Mouse (Mus musculus) neural tube, embryonic 12.5 days (tissue): Measurements from ENCODE around the gene Iglon5. TPM values are rescaled to one million over a fixed set of nuclear protein-coding genes. Genes with fewer than 3 reads are reported as not detected.

Experiments used
- ATAC-seq: fragments of 200-750 bp; cut with Nextera tagmentation; 2 replicates; pipeline ENCODE4 v1.8.0; 2017; ENCODE audit warnings: low read depth, mild to moderate bottlenecking, moderate TSS enrichment, moderate library complexity; ENCODE audit not compliant: low FRiP score
- H3K27ac ChIP-seq: fragments of 300-500 bp; sonication (generic); 2 replicates; pipeline ENCODE4 v1.5.1; 2016
- H3K27me3 ChIP-seq: fragments of 300-500 bp; sonication (generic); replicated peaks from 2 replicates; pipeline ENCODE4 v1.6.1; 2016; ENCODE audit warnings: mild to moderate bottlenecking
- H3K36me3 ChIP-seq: fragments of 300-500 bp; sonication (generic); 2 replicates; pipeline ENCODE4 v1.6.1; 2016; ENCODE audit warnings: mild to moderate bottlenecking
- H3K4me1 ChIP-seq: fragments of 300-500 bp; sonication (generic); 2 replicates; pipeline ENCODE4 v1.6.1; 2016
- H3K4me2 ChIP-seq: fragments of 300-500 bp; sonication (generic); replicated peaks from 2 replicates; pipeline ENCODE4 v1.6.1; 2016; ENCODE audit warnings: mild to moderate bottlenecking
- H3K4me3 ChIP-seq: fragments of 300-500 bp; sonication (generic); 2 replicates; pipeline ENCODE4 v1.5.1; 2016
- H3K9ac ChIP-seq: fragments of 300-500 bp; sonication (generic); 2 replicates; pipeline ENCODE4 v1.6.1; 2016; ENCODE audit warnings: mild to moderate bottlenecking
- H3K9me3 ChIP-seq: fragments of 300-500 bp; sonication (generic); 2 replicates; pipeline ENCODE4 v1.6.1; 2016; ENCODE audit warnings: mild to moderate bottlenecking
- WGBS: fragments of 180-500 bp; shearing (Covaris S2); methylation state at CpG from one replicate; pipeline ENCODE4 v1.1.7; 2016; 5-methylcytosine and 5-hydroxymethylcytosine counted together
- polyA plus RNA-seq: library from polyadenylated mRNA; unstranded; fragments of >200 nt; fragmentation: Nextera tagmentation; extraction: Ambion mirVana; gene quantifications from 2 replicates; pipeline ENCODE4 v1.2.1, GENCODE M21; 2016

The Iglon5 gene
- polyA plus RNA-seq, 1 experiment from 2014 or later = 4.0 TPM

GRCm38 (mm10) chr7:43463976-43464375 lies 25.9 kb downstream of the Iglon5 start:
- Histone ChIP-seq H3K9me3 (no peaks in the 10 kb centered on the region), H3K4me3 (no peak overlapping the region), H3K9ac (no peak overlapping the region), H3K4me2 (no peak overlapping the region), H3K27ac (no peak overlapping the region), H3K27me3 (peaks cover 27% of the 10 kb centered on the region), H3K36me3 (no peaks in the 10 kb centered on the region), H3K4me1 (peaks cover 12% of the 10 kb centered on the region; the same call in 1 of the 2 replicates)
- WGBS = 80% methylated on average over 7 of the region's 7 CpGs
- ATAC-seq = no peak

- Histone ChIP-seq H3K4me1 (peaks cover 12% of the 10 kb centered on the region; the same call in 1 of the 2 replicates), H3K4me3 (no peak within 1 kb of the TSS), H3K9me3 (no peaks in the 10 kb centered on the region), H3K27me3 (peaks cover 27% of the 10 kb centered on the region), H3K36me3 (no peaks in the 10 kb centered on the region; the same call in 1 of the 2 replicates), H3K27ac (no peak within 1 kb of the TSS), H3K9ac (no peak within 1 kb of the TSS), H3K4me2 (no peak within 1 kb of the TSS)
- WGBS = 72% methylated on average over 4 of the region's 4 CpGs
- ATAC-seq = no peak
Measured at GRCm38 (mm10) chr7:43462851-43463250, 27.0 kb downstream of the Iglon5 start, which contains the start of gene Vsig10l. Vsig10l (plus strand) TSS chr7:43463151.

- Histone ChIP-seq H3K9ac (no peak overlapping the region), H3K27me3 (no peaks in the 10 kb centered on the region), H3K27ac (no peak overlapping the region), H3K36me3 (peaks cover 51% of the 10 kb centered on the region), H3K9me3 (no peaks in the 10 kb centered on the region), H3K4me3 (no peak overlapping the region), H3K4me1 (no peaks in the 10 kb centered on the region), H3K4me2 (no peak overlapping the region)
- no peak for ATAC-seq
- 92% methylated on average over 6 of the region's 6 CpGs for WGBS
Measured at GRCm38 (mm10) chr7:43454371-43454770, 35.5 kb downstream of the Iglon5 start.

- no peak for ATAC-seq
- no peak overlapping the region for H3K4me3 ChIP-seq
- no peaks in the 10 kb centered on the region for H3K27me3 ChIP-seq
- no peaks in the 10 kb centered on the region for H3K9me3 ChIP-seq
- peaks cover 51% of the 10 kb centered on the region for H3K36me3 ChIP-seq
- H3K4me1 ChIP-seq = no peaks in the 10 kb centered on the region
- H3K4me2 ChIP-seq = no peak overlapping the region
- 92% methylated on average over 14 of the region's 14 CpGs for WGBS
- no peak overlapping the region for H3K9ac ChIP-seq
- no peak overlapping the region for H3K27ac ChIP-seq
Measured at GRCm38 (mm10) chr7:43453599-43454355, 36.1 kb downstream of the Iglon5 start.

- Histone ChIP-seq H3K36me3 (peaks cover 49% of the 10 kb centered on the region), H3K9me3 (no peaks in the 10 kb centered on the region), H3K4me1 (no peaks in the 10 kb centered on the region), H3K4me3 (no peak overlapping the region), H3K27me3 (no peaks in the 10 kb centered on the region), H3K9ac (no peak overlapping the region), H3K4me2 (no peak overlapping the region), H3K27ac (no peak overlapping the region)
- WGBS = 50% methylated on average over 4 of the region's 4 CpGs
- ATAC-seq = no peak
Measured at GRCm38 (mm10) chr7:43452609-43453008, 37.3 kb downstream of the Iglon5 start.

GRCm38 (mm10) chr7:43451726-43452125 lies 38.1 kb downstream of the Iglon5 start:
- no peaks in the 10 kb centered on the region for H3K27me3 ChIP-seq
- H3K4me3 ChIP-seq = no peak overlapping the region
- peaks cover 40% of the 10 kb centered on the region for H3K36me3 ChIP-seq
- WGBS = 97% methylated on average over 11 of the region's 11 CpGs
- H3K4me1 ChIP-seq = no peaks in the 10 kb centered on the region
- H3K4me2 ChIP-seq = no peak overlapping the region
- H3K27ac ChIP-seq = no peak overlapping the region
- no peak for ATAC-seq
- no peaks in the 10 kb centered on the region for H3K9me3 ChIP-seq
- no peak overlapping the region for H3K9ac ChIP-seq

GRCm38 (mm10) chr7:43449811-43450210 lies 40.1 kb downstream of the Iglon5 start:
- Histone ChIP-seq H3K9me3 (no peaks in the 10 kb centered on the region), H3K36me3 (peaks cover 24% of the 10 kb centered on the region), H3K4me3 (no peak overlapping the region), H3K27ac (no peak overlapping the region), H3K9ac (no peak overlapping the region), H3K4me2 (no peak overlapping the region), H3K27me3 (no peaks in the 10 kb centered on the region), H3K4me1 (peaks cover 3% of the 10 kb centered on the region; the same call in 1 of the 2 replicates)
- no peak for ATAC-seq
- WGBS = 96% methylated on average over 2 of the region's 2 CpGs

- Histone ChIP-seq H3K4me1 (peaks cover 11% of the 10 kb centered on the region; the same call in 1 of the 2 replicates), H3K9ac (no peak overlapping the region), H3K9me3 (no peaks in the 10 kb centered on the region), H3K4me3 (no peak overlapping the region), H3K36me3 (peaks cover 8% of the 10 kb centered on the region; the same call in 1 of the 2 replicates), H3K27me3 (no peaks in the 10 kb centered on the region), H3K27ac (no peak overlapping the region), H3K4me2 (no peak overlapping the region)
- ATAC-seq = no peak
- 89% methylated on average over 3 of the region's 3 CpGs for whole genome bisulfite sequencing
Measured at GRCm38 (mm10) chr7:43448246-43448645, 41.6 kb downstream of the Iglon5 start.

GRCm38 (mm10) chr7:43447801-43448200 lies 42.1 kb downstream of the Iglon5 start:
- Histone ChIP-seq H3K4me3 (no peak overlapping the region), H3K9ac (no peak overlapping the region), H3K4me1 (peaks cover 14% of the 10 kb centered on the region), H3K27ac (no peak overlapping the region), H3K9me3 (no peaks in the 10 kb centered on the region), H3K36me3 (peaks cover 4% of the 10 kb centered on the region; the same call in 1 of the 2 replicates), H3K27me3 (no peaks in the 10 kb centered on the region), H3K4me2 (no peak overlapping the region)
- ATAC-seq = no peak
- WGBS = 96% methylated on average over 4 of the region's 4 CpGs

GRCm38 (mm10) chr7:43443917-43444293 lies 46.0 kb downstream of the Iglon5 start, which contains the start of the genes Etfb and Gm45233:
Etfb (plus strand) TSS chr7:43444083.
Gm45233 (plus strand) TSS chr7:43444128.
- WGBS = under 1% methylated on average over 27 of the region's 27 CpGs
- Histone ChIP-seq H3K4me1 (peaks cover 19% of the 10 kb centered on the region), H3K9ac (peak within 1 kb of the TSS; percentile 61), H3K27ac (peak within 1 kb of the TSS; percentile 77), H3K9me3 (no peaks in the 10 kb centered on the region), H3K27me3 (no peaks in the 10 kb centered on the region), H3K36me3 (no peaks in the 10 kb centered on the region; the same call in 1 of the 2 replicates), H3K4me3 (peak within 1 kb of the TSS; percentile 44), H3K4me2 (peak within 1 kb of the TSS; percentile 72)
- ATAC-seq = peak; percentile 96

GRCm38 (mm10) chr7:43443126-43443916 lies 46.6 kb downstream of the Iglon5 start:
- peak; percentile 84 for ATAC-seq
- WGBS = under 1% methylated on average over 36 of the region's 36 CpGs
- H3K27ac ChIP-seq = peak overlapping the region; percentile 77

GRCm38 (mm10) chr7:43442684-43443083 lies 47.2 kb downstream of the Iglon5 start:
- Histone ChIP-seq H3K4me2 (peak overlapping the region; percentile 72), H3K9ac (peak overlapping the region; percentile 61), H3K36me3 (no peaks in the 10 kb centered on the region), H3K9me3 (no peaks in the 10 kb centered on the region), H3K4me3 (peak overlapping the region; percentile 44), H3K27ac (no peak overlapping the region), H3K4me1 (peaks cover 19% of the 10 kb centered on the region), H3K27me3 (no peaks in the 10 kb centered on the region)
- WGBS = 17% methylated on average over 9 of the region's 9 CpGs
- no peak for ATAC-seq

More at GRCm38 (mm10) chr7:43443126-43443916, 46.6 kb downstream of the Iglon5 start:
- peak overlapping the region; percentile 61 for H3K9ac ChIP-seq
- no peaks in the 10 kb centered on the region for H3K9me3 ChIP-seq
- peaks cover 19% of the 10 kb centered on the region for H3K4me1 ChIP-seq
- no peaks in the 10 kb centered on the region for H3K27me3 ChIP-seq
- no peaks in the 10 kb centered on the region for H3K36me3 ChIP-seq
- peak overlapping the region; percentile 44 for H3K4me3 ChIP-seq
- H3K4me2 ChIP-seq = peak overlapping the region; percentile 72
